Mouse (Mus musculus) ES-Bruce4 (cell line): Measurements from ENCODE around the gene Meltf.

ENCODE experiments used
- CTCF ChIP-seq: IDR thresholded peaks from one replicate; pipeline ENCODE4 v1.8.1; 2011; ENCODE audit warnings: low read depth, low read length
- POLR2A ChIP-seq: IDR thresholded peaks from one replicate; pipeline ENCODE4 v1.8.1; 2011; ENCODE audit warnings: low read length; ENCODE audit not compliant: insufficient read depth

GRCm38 (mm10) chr16:31898546-31899326, 20.1 kb downstream of the Meltf start:
- no peak for TF ChIP-seq CTCF
- no peak for TF ChIP-seq POLR2A
